Mouse (Mus musculus): ENCODE results near the gene B3gnt3. TPM values are rescaled to one million over a fixed set of nuclear protein-coding genes. Genes with fewer than 3 reads are reported as not detected.

Gene B3gnt3
- polyA plus RNA-seq, 1 experiment from 2014 or later: 0.44 TPM

DNA sequence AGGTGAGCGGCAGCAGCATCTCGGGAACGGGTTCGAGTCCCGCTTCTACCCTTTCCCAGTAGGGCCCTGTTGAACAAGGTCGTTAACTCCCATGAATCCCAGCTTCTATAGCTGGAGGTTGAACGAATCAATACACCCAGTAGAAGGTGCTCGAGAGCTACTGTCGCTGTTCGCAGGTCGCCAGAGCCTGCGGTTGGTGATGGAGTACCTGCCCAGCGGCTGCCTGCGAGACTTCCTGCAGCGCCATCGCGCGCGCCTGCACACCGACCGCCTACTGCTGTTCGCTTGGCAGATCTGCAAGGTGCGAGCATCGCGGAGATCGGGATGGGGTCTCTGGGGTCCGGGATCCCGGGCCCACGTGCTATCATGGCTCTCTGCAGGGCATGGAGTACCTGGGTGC lies 16.0 kb downstream of the B3gnt3 start:
- WGBS: 5% methylated on average over 29 of the region's 29 CpGs
- Histone ChIP-seq H3K4me2 (ENCODE audit: low read length) (peak overlapping the region; percentile 70), H3K27me3 (replicated peaks; ENCODE audit: control insufficient read depth, insufficient read depth, low read length) (peaks cover 91% of the 10 kb centered on the region), H3K4me3 (ENCODE audit: low read length) (peak overlapping the region; percentile 47), H3K36me3 (ENCODE audit: control insufficient read depth, insufficient read depth, low read length) (no peaks in the 10 kb centered on the region), H3K9me3 (ENCODE audit: control insufficient read depth, low read length) (no peaks in the 10 kb centered on the region), H3K4me1 (ENCODE audit: control insufficient read depth, insufficient read depth, low read depth, low read length) (peaks cover 19% of the 10 kb centered on the region), H3K9ac (ENCODE audit: low read depth, low read length) (peak overlapping the region; percentile 63), H3K27ac (ENCODE audit: low read depth, low read length) (no peak overlapping the region; the same call in 1 of the 2 replicates)
- peak; percentile 56 for ATAC-seq

DNA sequence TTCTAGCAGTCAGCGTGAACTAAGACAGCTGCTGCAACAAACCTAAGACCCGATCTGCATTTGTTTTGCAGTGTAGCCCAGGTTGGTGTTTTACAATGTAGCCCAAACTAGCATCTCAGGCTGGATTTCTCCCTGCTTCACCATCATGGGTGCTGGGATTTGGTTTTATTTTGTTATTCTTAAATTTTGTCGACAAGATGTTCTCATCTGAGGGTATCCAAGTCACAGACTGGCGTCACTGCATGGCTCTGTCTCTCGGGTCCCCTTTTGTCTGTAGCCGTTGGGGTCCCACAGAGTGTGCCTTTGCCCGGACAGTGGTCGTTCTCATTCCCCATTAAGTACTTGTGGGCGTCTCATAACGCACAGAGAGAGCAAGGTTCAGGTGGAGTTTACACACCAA lies 16.9 kb downstream of the B3gnt3 start:
- Histone ChIP-seq H3K4me1 (ENCODE audit: control insufficient read depth, insufficient read depth, low read depth, low read length) (peaks cover 24% of the 10 kb centered on the region), H3K4me3 (ENCODE audit: low read length) (no peak overlapping the region), H3K9ac (ENCODE audit: low read depth, low read length) (no peak overlapping the region), H3K27me3 (replicated peaks; ENCODE audit: control insufficient read depth, insufficient read depth, low read length) (peaks cover 89% of the 10 kb centered on the region), H3K36me3 (ENCODE audit: control insufficient read depth, insufficient read depth, low read length) (no peaks in the 10 kb centered on the region), H3K9me3 (ENCODE audit: control insufficient read depth, low read length) (no peaks in the 10 kb centered on the region), H3K27ac (ENCODE audit: low read depth, low read length) (no peak overlapping the region), H3K4me2 (ENCODE audit: low read length) (no peak overlapping the region)
- ATAC-seq: no peak
- WGBS: 18% methylated on average over 10 of the region's 10 CpGs

DNA sequence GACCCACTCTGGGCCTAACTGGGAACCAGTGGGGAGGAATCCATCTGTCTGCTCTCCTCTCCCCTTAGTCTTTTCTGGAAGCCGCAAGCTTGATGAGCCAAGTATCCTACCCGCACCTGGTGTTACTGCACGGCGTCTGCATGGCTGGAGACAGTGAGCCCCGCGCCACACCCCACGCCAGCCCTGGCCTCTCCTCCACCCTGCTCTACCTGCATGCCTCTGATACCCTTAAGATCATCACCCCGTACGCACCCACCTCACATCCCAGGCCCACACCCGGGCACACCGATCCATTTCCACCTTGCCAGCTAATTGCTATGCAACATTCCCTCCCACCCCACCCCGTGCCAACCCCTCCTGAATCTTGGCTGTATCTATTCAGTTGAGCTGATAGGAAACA lies 18.8 kb downstream of the B3gnt3 start:
- no peak overlapping the region for H3K4me2 ChIP-seq (ENCODE audit: low read length)
- no peak overlapping the region for H3K27ac ChIP-seq (ENCODE audit: low read depth, low read length)
- H3K9ac ChIP-seq (ENCODE audit: low read depth, low read length): no peak overlapping the region
- ATAC-seq: no peak
- no peaks in the 10 kb centered on the region for H3K36me3 ChIP-seq (ENCODE audit: control insufficient read depth, insufficient read depth, low read length)
- no peak overlapping the region for H3K4me3 ChIP-seq (ENCODE audit: low read length)
- no peaks in the 10 kb centered on the region for H3K9me3 ChIP-seq (ENCODE audit: control insufficient read depth, low read length)
- peaks cover 87% of the 10 kb centered on the region for H3K27me3 ChIP-seq (replicated peaks; ENCODE audit: control insufficient read depth, insufficient read depth, low read length)
- H3K4me1 ChIP-seq (ENCODE audit: control insufficient read depth, insufficient read depth, low read depth, low read length): peaks cover 24% of the 10 kb centered on the region
- WGBS: 55% methylated on average over 12 of the region's 12 CpGs

DNA sequence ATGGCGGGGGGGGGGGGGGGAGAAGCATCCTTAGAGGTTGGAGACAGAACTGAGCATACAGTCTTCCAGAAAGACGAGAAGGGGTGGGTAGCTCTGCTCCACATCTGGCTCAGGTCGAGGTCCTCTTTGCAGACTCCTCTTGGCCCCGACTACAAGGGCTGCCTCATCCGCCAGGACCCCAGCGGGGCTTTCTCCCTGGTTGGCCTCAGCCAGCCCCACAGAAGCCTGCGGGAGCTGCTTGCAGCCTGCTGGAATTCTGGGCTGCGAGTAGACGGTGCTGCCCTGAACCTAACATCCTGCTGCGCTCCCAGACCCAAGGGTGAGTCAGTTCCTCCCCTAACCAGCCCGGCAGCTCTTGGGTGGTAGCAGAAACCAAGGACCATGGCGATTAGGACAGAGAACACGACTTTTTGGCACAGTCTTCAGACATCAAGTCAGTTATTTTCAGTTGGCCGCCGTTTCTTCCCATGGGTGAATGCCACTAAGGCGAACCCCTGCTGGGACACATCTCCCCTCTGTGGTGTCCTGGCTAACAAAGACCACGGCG lies 20.1 kb downstream of the B3gnt3 start:
- WGBS: 7% methylated on average over 15 of the region's 18 CpGs
- no peaks in the 10 kb centered on the region for H3K36me3 ChIP-seq (ENCODE audit: control insufficient read depth, insufficient read depth, low read length)
- H3K9me3 ChIP-seq (ENCODE audit: control insufficient read depth, low read length): no peaks in the 10 kb centered on the region

DNA sequence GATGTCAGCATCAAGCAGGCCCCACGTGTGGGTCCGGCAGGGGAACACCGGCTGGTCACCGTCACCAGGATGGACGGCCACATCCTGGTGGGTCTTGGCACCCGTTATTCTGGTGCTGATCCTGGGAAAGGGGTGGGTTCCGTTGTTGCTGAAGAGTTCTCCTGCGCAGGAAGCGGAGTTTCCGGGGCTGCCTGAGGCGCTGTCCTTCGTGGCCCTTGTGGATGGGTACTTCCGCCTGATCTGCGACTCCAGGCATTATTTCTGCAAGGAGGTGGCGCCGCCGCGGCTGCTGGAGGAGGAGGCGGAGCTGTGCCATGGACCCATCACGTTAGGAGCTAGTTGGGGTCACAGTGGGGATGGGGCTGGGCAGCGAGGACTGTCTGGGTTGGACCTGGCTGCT lies 21.1 kb downstream of the B3gnt3 start:
- 0 out of 2 replicates have a peak overlapping the region, but pooled peaks have one; percentile 4 for H3K4me2 ChIP-seq (ENCODE audit: low read length)

More for the DNA sequence above, 20.1 kb downstream of the B3gnt3 start:
- H3K27me3 ChIP-seq (replicated peaks; ENCODE audit: control insufficient read depth, insufficient read depth, low read length): peaks cover 79% of the 10 kb centered on the region
- H3K9ac ChIP-seq (ENCODE audit: low read depth, low read length): no peak overlapping the region
- no peak overlapping the region for H3K4me2 ChIP-seq (ENCODE audit: low read length)
- H3K4me1 ChIP-seq (ENCODE audit: control insufficient read depth, insufficient read depth, low read depth, low read length): peaks cover 22% of the 10 kb centered on the region
- no peak overlapping the region for H3K27ac ChIP-seq (ENCODE audit: low read depth, low read length)
- no peak overlapping the region for H3K4me3 ChIP-seq (ENCODE audit: low read length)
- no peak for ATAC-seq

DNA sequence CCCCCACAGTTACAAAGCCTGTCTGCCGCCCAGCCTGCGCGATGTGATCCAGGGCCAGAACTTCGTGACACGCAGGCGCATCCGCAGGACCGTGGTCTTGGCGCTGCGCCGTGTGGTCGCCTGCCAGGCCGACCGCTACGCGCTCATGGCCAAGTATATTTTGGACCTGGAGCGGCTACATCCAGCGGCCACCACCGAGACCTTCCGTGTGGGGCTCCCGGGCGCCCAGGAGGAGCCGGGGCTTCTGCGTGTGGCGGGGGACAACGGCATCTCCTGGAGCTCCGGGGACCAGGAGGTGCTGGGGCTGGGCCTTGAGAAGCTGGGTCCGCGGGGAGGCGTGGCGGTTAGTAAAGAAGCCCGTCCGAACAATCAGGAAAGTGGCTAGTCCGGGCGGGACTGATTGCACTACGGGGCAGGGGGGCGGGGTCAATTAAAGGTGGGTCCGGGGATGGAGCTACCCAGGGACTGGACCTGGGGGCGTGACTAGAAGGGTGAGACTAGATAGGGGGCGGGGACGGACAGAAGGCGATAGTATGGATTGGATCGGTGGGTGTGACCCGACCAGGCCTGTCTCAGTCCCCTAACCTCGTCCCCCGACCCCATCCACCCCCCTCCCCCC lies 21.9 kb downstream of the B3gnt3 start:
- H3K4me3 ChIP-seq (ENCODE audit: low read length): peak overlapping the region; percentile 42
- no peak overlapping the region for H3K27ac ChIP-seq (ENCODE audit: low read depth, low read length)
- H3K9me3 ChIP-seq (ENCODE audit: control insufficient read depth, low read length): no peaks in the 10 kb centered on the region
- peak overlapping the region; percentile 63 for H3K9ac ChIP-seq (ENCODE audit: low read depth, low read length)
- WGBS: 4% methylated on average over 43 of the region's 46 CpGs
- H3K36me3 ChIP-seq (ENCODE audit: control insufficient read depth, insufficient read depth, low read length): no peaks in the 10 kb centered on the region
- peak overlapping the region; percentile 69 for H3K4me2 ChIP-seq (ENCODE audit: low read length)
- H3K4me1 ChIP-seq (ENCODE audit: control insufficient read depth, insufficient read depth, low read depth, low read length): peaks cover 20% of the 10 kb centered on the region
- H3K27me3 ChIP-seq (replicated peaks; ENCODE audit: control insufficient read depth, insufficient read depth, low read length): peaks cover 64% of the 10 kb centered on the region
- ATAC-seq: no peak

More for the DNA sequence above, 21.1 kb downstream of the B3gnt3 start:
- H3K27me3 ChIP-seq (replicated peaks; ENCODE audit: control insufficient read depth, insufficient read depth, low read length): peaks cover 71% of the 10 kb centered on the region
- peaks cover 20% of the 10 kb centered on the region for H3K4me1 ChIP-seq (ENCODE audit: control insufficient read depth, insufficient read depth, low read depth, low read length)
- H3K27ac ChIP-seq (ENCODE audit: low read depth, low read length): no peak overlapping the region
- no peak overlapping the region for H3K4me3 ChIP-seq (ENCODE audit: low read length)
- no peak overlapping the region for H3K9ac ChIP-seq (ENCODE audit: low read depth, low read length)
- 10% methylated on average over 21 of the region's 21 CpGs for WGBS
- no peaks in the 10 kb centered on the region for H3K9me3 ChIP-seq (ENCODE audit: control insufficient read depth, low read length)
- H3K36me3 ChIP-seq (ENCODE audit: control insufficient read depth, insufficient read depth, low read length): no peaks in the 10 kb centered on the region
- ATAC-seq: no peak

DNA sequence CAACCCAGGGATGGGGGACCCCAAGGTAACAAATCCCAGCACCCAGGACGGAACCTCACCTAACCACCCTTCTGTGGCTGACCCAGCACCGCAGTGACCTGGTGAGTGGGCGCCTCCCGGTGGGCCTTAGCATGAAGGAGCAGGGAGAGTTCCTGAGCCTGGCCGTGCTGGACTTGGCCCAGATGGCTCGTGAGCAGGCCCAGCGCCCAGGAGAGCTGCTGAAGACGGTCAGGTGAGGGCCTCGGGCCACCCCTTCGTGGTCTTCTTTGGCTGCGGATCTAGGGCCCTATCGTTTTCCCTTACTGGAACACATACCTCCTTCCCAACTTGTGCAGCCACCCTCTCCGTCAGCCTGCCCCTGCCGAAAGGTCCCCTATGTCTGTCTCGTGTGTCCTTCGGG lies 22.5 kb downstream of the B3gnt3 start:
- Histone ChIP-seq H3K4me1 (ENCODE audit: control insufficient read depth, insufficient read depth, low read depth, low read length) (peaks cover 20% of the 10 kb centered on the region), H3K36me3 (ENCODE audit: control insufficient read depth, insufficient read depth, low read length) (no peaks in the 10 kb centered on the region), H3K9me3 (ENCODE audit: control insufficient read depth, low read length) (no peaks in the 10 kb centered on the region), H3K27ac (ENCODE audit: low read depth, low read length) (no peak overlapping the region), H3K4me3 (ENCODE audit: low read length) (peak overlapping the region; percentile 42), H3K4me2 (ENCODE audit: low read length) (peak overlapping the region; percentile 69), H3K27me3 (replicated peaks; ENCODE audit: control insufficient read depth, insufficient read depth, low read length) (peaks cover 63% of the 10 kb centered on the region), H3K9ac (ENCODE audit: low read depth, low read length) (peak overlapping the region; percentile 63)
- no peak for ATAC-seq
- 17% methylated on average over 16 of the region's 16 CpGs for WGBS

DNA sequence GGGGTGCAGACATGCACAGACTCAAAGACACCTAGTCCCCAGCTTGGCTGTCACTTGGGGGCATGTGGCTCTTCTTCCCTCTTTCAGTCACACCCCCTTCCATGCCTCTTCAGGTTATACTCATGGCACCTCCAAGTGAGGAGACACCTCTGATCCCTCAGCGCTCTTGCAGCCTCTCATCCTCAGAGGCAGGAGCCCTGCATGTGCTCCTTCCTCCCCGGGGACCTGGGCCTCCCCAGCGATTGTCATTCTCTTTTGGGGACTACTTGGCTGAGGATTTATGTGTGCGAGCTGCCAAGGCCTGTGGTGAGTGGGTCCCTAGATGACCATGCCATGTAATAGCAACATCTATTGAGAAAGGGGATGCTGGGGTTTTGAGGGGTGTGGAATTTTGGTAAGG lies 23.4 kb downstream of the B3gnt3 start:
- H3K27me3 ChIP-seq (replicated peaks; ENCODE audit: control insufficient read depth, insufficient read depth, low read length): peaks cover 54% of the 10 kb centered on the region
- WGBS: 62% methylated on average over 4 of the region's 4 CpGs
- ATAC-seq: no peak

DNA sequence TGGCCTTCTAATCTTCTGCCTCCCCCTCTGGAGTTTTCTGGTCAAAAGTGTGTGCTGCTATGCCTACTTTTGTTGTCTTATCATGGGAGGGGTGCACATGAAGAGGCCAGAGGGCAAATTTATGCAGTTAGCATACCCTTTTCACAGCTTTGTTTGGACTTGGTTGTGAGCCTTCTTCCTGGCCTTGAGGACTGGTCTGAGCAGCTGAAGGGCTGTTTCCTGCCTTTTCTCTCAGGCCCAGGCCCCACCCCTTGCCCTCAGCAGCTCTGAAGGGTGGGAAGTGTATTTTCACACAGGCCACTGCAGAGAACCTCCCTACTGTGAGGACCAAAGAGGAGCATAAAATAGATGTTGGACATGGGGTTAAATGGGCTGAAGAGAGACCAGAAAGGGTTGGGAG lies 24.0 kb downstream of the B3gnt3 start:
- no peak overlapping the region for H3K4me3 ChIP-seq (ENCODE audit: low read length)
- H3K36me3 ChIP-seq (ENCODE audit: control insufficient read depth, insufficient read depth, low read length): no peaks in the 10 kb centered on the region
- H3K27me3 ChIP-seq (replicated peaks; ENCODE audit: control insufficient read depth, insufficient read depth, low read length): peaks cover 47% of the 10 kb centered on the region
- no peak for ATAC-seq
- no peak overlapping the region for H3K9ac ChIP-seq (ENCODE audit: low read depth, low read length)
- H3K9me3 ChIP-seq (ENCODE audit: control insufficient read depth, low read length): no peaks in the 10 kb centered on the region
- no peak overlapping the region for H3K27ac ChIP-seq (ENCODE audit: low read depth, low read length)
- peaks cover 20% of the 10 kb centered on the region for H3K4me1 ChIP-seq (ENCODE audit: control insufficient read depth, insufficient read depth, low read depth, low read length)
- no peak overlapping the region; the same call in 1 of the 2 replicates for H3K4me2 ChIP-seq (ENCODE audit: low read length)

More for the DNA sequence above, 23.4 kb downstream of the B3gnt3 start:
- Histone ChIP-seq H3K4me2 (ENCODE audit: low read length) (no peak overlapping the region), H3K9me3 (ENCODE audit: control insufficient read depth, low read length) (no peaks in the 10 kb centered on the region), H3K4me1 (ENCODE audit: control insufficient read depth, insufficient read depth, low read depth, low read length) (peaks cover 20% of the 10 kb centered on the region), H3K4me3 (ENCODE audit: low read length) (no peak overlapping the region), H3K36me3 (ENCODE audit: control insufficient read depth, insufficient read depth, low read length) (no peaks in the 10 kb centered on the region), H3K9ac (ENCODE audit: low read depth, low read length) (no peak overlapping the region), H3K27ac (ENCODE audit: low read depth, low read length) (no peak overlapping the region)

Data from hindbrain, embryonic 16.5 days (tissue).